ENCODE assay signal across 9 mouse cellular contexts in the genomic region with DNA sequence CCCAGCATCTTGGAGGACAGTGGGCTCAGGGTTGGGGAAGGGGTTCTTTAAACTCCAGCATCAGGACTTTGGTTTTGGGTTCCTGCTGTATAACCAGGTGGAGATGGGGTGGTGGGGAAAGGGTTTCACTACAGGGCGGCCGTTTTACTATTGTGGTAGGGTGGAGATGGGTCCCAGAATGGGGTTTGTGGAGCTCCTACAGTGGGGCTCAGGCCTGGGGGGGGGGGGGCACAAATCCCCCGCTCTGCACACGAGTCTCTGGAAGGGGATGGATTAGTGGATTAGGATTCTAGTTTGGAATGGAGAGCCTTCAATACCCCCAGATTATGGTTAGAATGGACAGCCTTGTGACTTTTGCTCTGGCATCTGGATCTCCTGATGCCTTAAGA. TPM values are rescaled to one million over a fixed set of nuclear protein-coding genes. Genes with fewer than 3 reads are reported as not detected.
DNase-seq lines count a peak whose midpoint lies in the region; ATAC-seq and TF ChIP-seq lines count a peak whose summit lies in the region.
"Had no signal": no experiment of that assay in that cellular context is flagged by ENCODE, and none has a peak within 500 bp of the region (broad histone marks: within the 10 kb centered on the region; RNA-seq: fewer than 3 reads in every experiment).

No protein-coding gene starts in this region.

- H3K4me2 ChIP-seq in forebrain, embryonic 13.5 days: peak overlapping the region; percentile 60
- H3K4me2 ChIP-seq in stomach, embryonic 14.5 days (replicated peaks; ENCODE audit: low read depth, low read length): peak overlapping the region; percentile 34

- DNase-seq in left cerebral cortex, adult 2 months (ENCODE audit: extremely low spot score in 1 of 2, low spot score in 2 of 2): no peak
- no peak for DNase-seq in left cerebral cortex, postnatal 10 days (ENCODE audit: extremely low spot score in 1 of 2, low spot score in 2 of 2)
- DNase-seq in limb, embryonic 10.5 days (ENCODE audit: low spot score): no peak
- DNase-seq in lung, postnatal 25 days (ENCODE audit: low spot score): no peak
- DNase-seq in thymus, postnatal 25 days: no peak

- ATAC-seq in forebrain, embryonic 13.5 days: 0 out of 2 replicates have a peak, but pooled peaks have one; percentile 25
- no peak for ATAC-seq in stomach, embryonic 14.5 days (ENCODE audit: insufficient number of reproducible peaks, insufficient read depth, low FRiP score, low read depth)

- H3K4me3 ChIP-seq in left cerebral cortex, adult 2 months: peak overlapping the region; percentile 73
- peak overlapping the region; percentile 41 for H3K4me3 ChIP-seq in forebrain, embryonic 13.5 days
- peak overlapping the region; percentile 40; the same call in 1 of the 2 replicates for H3K4me3 ChIP-seq in limb, embryonic 10.5 days
- 0 out of 2 replicates have a peak overlapping the region, but pooled peaks have one; percentile 20 for H3K4me3 ChIP-seq in stomach, embryonic 14.5 days (ENCODE audit: low read depth, low read length)
- H3K4me3 ChIP-seq: erythroblast, embryonic 14.5 days had no signal

- intact Hi-C loops in left cerebral cortex, adult 2 months (cut with DNase I): loop anchor here (2.0 to 5.0 kb wide), 5 partner anchors 33 to 675 kb away; no protein-coding TSS in a partner anchor
- intact Hi-C loops in left cerebral cortex, postnatal 10 days (cut with DNase I): loop anchor here (10.0 kb wide), 1 partner anchor 671 kb away; a partner anchor contains a TSS

- H3K27ac ChIP-seq in left cerebral cortex, adult 2 months: peak overlapping the region; percentile 97
- H3K27ac ChIP-seq in forebrain, embryonic 13.5 days: no peak overlapping the region
- no peak overlapping the region for H3K27ac ChIP-seq in limb, embryonic 10.5 days
- H3K27ac ChIP-seq in stomach, embryonic 14.5 days (ENCODE audit: low read length): no peak overlapping the region

- no peaks in the 10 kb centered on the region for H3K36me3 ChIP-seq in forebrain, embryonic 13.5 days (ENCODE audit: poor library complexity, severe bottlenecking)
- no peaks in the 10 kb centered on the region; the same call in 1 of the 2 replicates for H3K36me3 ChIP-seq in limb, embryonic 10.5 days
- H3K36me3 ChIP-seq in stomach, embryonic 14.5 days (ENCODE audit: control insufficient read depth, insufficient read depth, low read length): no peaks in the 10 kb centered on the region

- H3K9me3 ChIP-seq in forebrain, embryonic 13.5 days (replicated peaks): no peaks in the 10 kb centered on the region
- no peaks in the 10 kb centered on the region for H3K9me3 ChIP-seq in limb, embryonic 10.5 days (replicated peaks)
- no peaks in the 10 kb centered on the region for H3K9me3 ChIP-seq in stomach, embryonic 14.5 days (ENCODE audit: control insufficient read depth, low read depth, low read length)

- H3K9ac ChIP-seq in forebrain, embryonic 13.5 days: peak overlapping the region; percentile 64
- no peak overlapping the region for H3K9ac ChIP-seq in stomach, embryonic 14.5 days (replicated peaks; ENCODE audit: low read depth, low read length)

- 15% methylated on average over 4 of the region's 4 CpGs for WGBS in forebrain, embryonic 13.5 days
- 23% methylated on average over 4 of the region's 4 CpGs for WGBS in limb, embryonic 10.5 days
- WGBS in stomach, embryonic 14.5 days: 28% methylated on average over 4 of the region's 4 CpGs

- H3K4me1 ChIP-seq in forebrain, embryonic 13.5 days: peaks cover 17% of the 10 kb centered on the region
- H3K4me1 ChIP-seq in limb, embryonic 10.5 days: peaks cover 14% of the 10 kb centered on the region
- H3K4me1 ChIP-seq in stomach, embryonic 14.5 days (ENCODE audit: control insufficient read depth, insufficient read depth, low read length): peaks cover 5% of the 10 kb centered on the region

- no peak for TF ChIP-seq CTCF in left cerebral cortex, adult 2 months (IDR thresholded peaks at IDR 0.05)

- peaks cover 30% of the 10 kb centered on the region for H3K27me3 ChIP-seq in forebrain, embryonic 13.5 days
- H3K27me3 ChIP-seq in limb, embryonic 10.5 days (ENCODE audit: low read depth, poor library complexity, severe bottlenecking): peaks cover 73% of the 10 kb centered on the region
- H3K27me3 ChIP-seq in stomach, embryonic 14.5 days (ENCODE audit: control insufficient read depth, insufficient read depth, low read length): peaks cover 11% of the 10 kb centered on the region; the same call in 1 of the 2 replicates

RNA-seq across cellular contexts. Expression of a gene that starts 0.9 kb away (rescaled TPM):
- 100 to 1,000 TPM; 135 to 144 TPM for total RNA-seq in left cerebral cortex, adult 2 months (2021)
- 100 to 1,000 TPM; 172 to 178 TPM for total RNA-seq in left cerebral cortex, postnatal 10 days (2021)
- 3.3 and 5.3 TPM in 2 replicates for polyA plus RNA-seq in forebrain, embryonic 13.5 days (2015; fragmentation: Nextera tagmentation; extraction: Ambion mirVana)
- not detected in 2 replicates for polyA plus RNA-seq in limb, embryonic 10.5 days (2016; fragmentation: Nextera tagmentation; extraction: Ambion mirVana)
- 0.54 and 0.78 TPM in 2 replicates for polyA plus RNA-seq in stomach, embryonic 14.5 days (2014; fragmentation: Nextera tagmentation; extraction: Ambion mirVana)
- polyA plus RNA-seq: erythroblast, embryonic 14.5 days had no signal

RNA-seq across cellular contexts. Expression of a gene that starts 10.7 kb away (rescaled TPM):
- total RNA-seq in left cerebral cortex, adult 2 months (2021): not detected
- total RNA-seq in left cerebral cortex, postnatal 10 days (2021): not detected
- not detected in 2 replicates for polyA plus RNA-seq in forebrain, embryonic 13.5 days (2015; fragmentation: Nextera tagmentation; extraction: Ambion mirVana)
- polyA plus RNA-seq in limb, embryonic 10.5 days (2016; fragmentation: Nextera tagmentation; extraction: Ambion mirVana): not detected in 2 replicates
- polyA plus RNA-seq in stomach, embryonic 14.5 days (2014; fragmentation: Nextera tagmentation; extraction: Ambion mirVana): not detected in 2 replicates
- polyA plus RNA-seq: erythroblast, embryonic 14.5 days; lung, embryonic 16.5 days had no signal

RNA-seq across cellular contexts. Expression of a gene that starts 16.5 kb away (rescaled TPM):
- 10 to 100 TPM; 21.0 to 21.5 TPM for total RNA-seq in left cerebral cortex, adult 2 months (2021)
- 10 to 100 TPM; 21.3 to 29.2 TPM for total RNA-seq in left cerebral cortex, postnatal 10 days (2021)
- polyA plus RNA-seq in forebrain, embryonic 13.5 days (2015; fragmentation: Nextera tagmentation; extraction: Ambion mirVana): 35.3 and 38.7 TPM in 2 replicates
- polyA plus RNA-seq in limb, embryonic 10.5 days (2016; fragmentation: Nextera tagmentation; extraction: Ambion mirVana): 29.5 and 31.9 TPM in 2 replicates
- polyA plus RNA-seq in stomach, embryonic 14.5 days (2014; fragmentation: Nextera tagmentation; extraction: Ambion mirVana): 27.0 and 28.3 TPM in 2 replicates

RNA-seq across cellular contexts. Expression of a gene that starts 19.2 kb away (rescaled TPM):
- under 1 TPM; 0.12 to 0.14 TPM for total RNA-seq in left cerebral cortex, adult 2 months (2021)
- total RNA-seq in left cerebral cortex, postnatal 10 days (2021): not detected
- polyA plus RNA-seq in forebrain, embryonic 13.5 days (2015; fragmentation: Nextera tagmentation; extraction: Ambion mirVana): not detected in 2 replicates
- not detected in 2 replicates for polyA plus RNA-seq in limb, embryonic 10.5 days (2016; fragmentation: Nextera tagmentation; extraction: Ambion mirVana)
- not detected in 2 replicates for polyA plus RNA-seq in stomach, embryonic 14.5 days (2014; fragmentation: Nextera tagmentation; extraction: Ambion mirVana)
- polyA plus RNA-seq: erythroblast, embryonic 14.5 days; lung, embryonic 16.5 days had no signal

RNA-seq across cellular contexts. Expression of a gene that starts 37.5 kb away (rescaled TPM):
- 10 to 100 TPM; 51.6 to 52.6 TPM for total RNA-seq in left cerebral cortex, adult 2 months (2021)
- 10 to 100 TPM; 57.3 to 57.5 TPM for total RNA-seq in left cerebral cortex, postnatal 10 days (2021)
- polyA plus RNA-seq in forebrain, embryonic 13.5 days (2015; fragmentation: Nextera tagmentation; extraction: Ambion mirVana): 126 and 128 TPM in 2 replicates
- polyA plus RNA-seq in limb, embryonic 10.5 days (2016; fragmentation: Nextera tagmentation; extraction: Ambion mirVana): 174 and 178 TPM in 2 replicates
- 158 and 171 TPM in 2 replicates for polyA plus RNA-seq in stomach, embryonic 14.5 days (2014; fragmentation: Nextera tagmentation; extraction: Ambion mirVana)

Comparison
In these comparisons a context has a peak if more than half of its experiments do, and no peak if none do; other contexts are left out.
1. H3K4me3 ChIP-seq: peak in every context shown above with its lines; median percentile 73 in left cerebral cortex, adult 2 months; 41 in forebrain, embryonic 13.5 days; 40 in limb, embryonic 10.5 days; 20 in stomach, embryonic 14.5 days.